Mouse (Mus musculus): ENCODE data around the gene Kif14.
A peak's percentile ranks its signal among the peaks of the same experiment; 100 is the strongest.

Gene Kif14

GRCm38 (mm10) chr1:136466143-136466811, at the start of gene Kif14:
TSS of gene Kif14 (plus strand) at chr1:136466343.
- DNase-seq = peak; percentile 96

- DNase-seq = no peak
These were observed 47.8 kb upstream of the Kif14 start for GRCm38 (mm10) chr1:136418393-136418792.

GRCm38 (mm10) chr1:136427166-136427969, 38.8 kb upstream of the Kif14 start:
- DNase-seq = no peak

- no peak for DNase-seq
These were observed 37.2 kb upstream of the Kif14 start for GRCm38 (mm10) chr1:136428981-136429380.

DNA sequence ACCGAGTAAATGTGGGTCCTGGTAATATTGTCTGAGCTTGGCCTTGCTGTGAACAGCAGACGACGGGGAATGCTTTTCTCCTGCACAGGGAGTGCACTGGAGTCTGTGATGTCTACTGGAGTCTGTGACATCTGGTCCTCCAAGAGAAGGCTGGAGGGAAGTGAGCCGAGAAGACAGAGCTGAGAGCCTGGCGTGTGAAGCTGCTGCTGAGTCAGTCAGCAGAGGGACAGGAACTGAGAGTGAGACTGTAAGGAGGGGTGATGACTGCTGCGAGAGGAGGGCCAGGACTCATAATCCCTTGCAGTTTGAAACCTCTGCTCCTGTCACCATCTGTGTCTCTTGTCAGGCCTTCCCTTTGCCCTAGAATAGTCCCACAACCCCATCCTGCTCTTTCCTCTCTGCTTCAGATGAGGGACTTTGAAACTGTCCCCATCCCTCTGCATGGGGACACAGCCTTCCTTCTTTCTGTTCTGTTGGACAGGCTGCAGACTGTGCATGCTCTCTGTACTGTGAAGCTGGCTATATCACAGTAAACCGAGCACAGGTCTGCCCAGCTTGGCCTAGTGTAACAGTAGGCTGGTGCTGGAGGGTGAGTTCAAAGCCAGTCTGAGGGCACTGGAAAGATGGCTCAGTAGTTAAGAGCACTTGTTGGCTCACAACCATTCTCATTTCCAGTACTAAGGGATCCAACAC, 35.9 kb upstream of the Kif14 start:
- DNase-seq = no peak

DNA sequence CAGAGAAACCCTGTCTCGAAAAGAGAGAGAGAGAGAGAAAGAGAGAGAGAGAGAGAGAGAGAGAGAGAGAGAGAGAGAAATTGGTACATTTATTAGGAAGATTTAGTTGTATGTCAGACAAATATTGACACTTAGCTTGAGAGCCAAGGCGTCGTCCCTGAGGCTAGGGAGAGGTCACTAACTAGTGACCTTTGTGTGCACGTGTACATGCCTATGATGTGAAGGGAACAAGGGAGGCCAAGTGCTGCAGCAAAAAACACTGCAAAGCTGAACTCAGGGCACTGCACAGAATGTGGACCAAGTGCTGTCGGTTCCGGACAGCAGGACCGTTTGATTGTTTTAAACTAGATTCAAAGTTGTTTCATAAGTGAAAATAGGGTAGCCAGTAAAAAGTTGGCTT, 25.4 kb upstream of the Kif14 start:
- no peak for DNase-seq

DNA sequence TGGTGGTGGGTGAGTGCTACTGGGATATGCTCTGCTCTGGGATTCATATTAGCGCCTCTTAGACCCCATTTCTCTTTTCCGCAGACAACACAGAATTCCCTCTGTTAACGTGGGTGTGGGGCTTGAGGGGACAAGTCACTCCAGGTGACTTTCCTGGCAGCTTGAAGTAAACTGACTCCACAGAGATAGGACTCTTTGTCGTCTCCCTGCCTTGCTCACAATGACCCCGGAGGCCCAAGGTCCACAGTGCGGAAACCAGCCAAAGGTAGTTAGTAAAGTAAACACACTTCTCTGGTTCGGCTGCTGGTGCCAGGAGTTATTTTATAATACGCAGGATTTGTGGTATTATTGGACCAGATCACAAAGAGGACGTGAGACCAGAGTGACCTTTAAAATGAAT, 23.3 kb upstream of the Kif14 start:
- no peak for DNase-seq

- no peak for DNase-seq
These were observed 21.4 kb upstream of the Kif14 start for GRCm38 (mm10) chr1:136444555-136445255.

GRCm38 (mm10) chr1:136446933-136447332, 19.2 kb upstream of the Kif14 start:
- DNase-seq = no peak

- peak; percentile 28 for DNase-seq
These were observed 18.8 kb upstream of the Kif14 start for GRCm38 (mm10) chr1:136447338-136447737.

DNA sequence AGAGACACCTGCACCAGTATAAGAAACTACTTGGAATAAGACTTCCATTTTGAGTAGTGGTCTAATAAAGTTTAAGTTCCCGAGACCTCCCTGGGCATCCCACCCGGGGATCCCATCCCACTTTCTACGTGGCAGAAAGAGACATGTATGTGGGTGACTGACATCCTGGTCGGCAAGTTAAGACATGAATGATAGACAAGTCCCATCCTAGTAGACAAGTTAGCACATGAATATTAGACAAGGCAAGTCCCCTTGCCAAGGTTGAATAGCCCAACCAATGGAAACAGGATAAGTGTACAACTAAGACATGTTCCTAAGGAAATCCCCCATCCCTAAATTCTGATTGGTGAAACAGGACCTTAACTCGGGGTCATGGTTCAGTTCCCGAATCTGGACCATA, 16.6 kb upstream of the Kif14 start:
- no peak for DNase-seq

DNA sequence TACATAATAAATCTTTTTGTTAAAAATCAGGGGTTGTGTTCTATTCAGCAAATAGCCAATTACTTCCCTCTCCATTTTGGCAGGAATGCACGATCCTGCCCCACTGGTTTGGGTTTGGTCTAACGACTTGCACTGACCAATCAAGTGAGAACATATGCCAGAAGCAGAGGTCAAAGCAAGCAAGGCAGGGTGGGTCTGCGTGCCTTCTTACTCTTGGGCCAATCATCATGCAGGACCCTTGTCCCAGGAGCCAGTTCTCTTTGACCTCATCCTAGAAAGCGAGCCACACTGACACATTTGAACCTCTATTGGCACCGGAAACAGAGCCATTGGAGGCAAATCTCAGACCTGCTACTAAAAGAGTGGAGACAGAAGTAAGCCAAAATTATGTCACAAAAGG, 15.9 kb upstream of the Kif14 start:
- DNase-seq = no peak

DNA sequence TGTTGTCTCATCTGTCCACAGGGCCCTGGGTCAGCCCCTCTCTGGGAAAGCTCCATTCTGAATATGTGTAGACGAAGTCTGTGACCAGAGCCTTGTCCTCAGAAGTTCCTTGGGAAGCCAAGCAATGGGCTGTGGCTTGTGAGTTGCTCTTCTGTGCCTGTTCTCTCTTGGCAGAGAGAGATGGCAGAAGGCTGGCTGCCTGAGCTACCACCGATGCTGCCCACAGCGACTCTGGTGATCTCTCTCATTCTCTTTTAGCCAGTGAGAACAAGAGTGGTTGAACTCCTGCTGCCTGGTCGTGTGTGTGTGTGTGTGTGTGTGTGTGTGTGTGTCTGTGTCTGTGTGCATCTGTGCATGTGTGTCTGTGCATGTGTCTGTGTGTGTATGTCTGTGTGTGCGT, 13.7 kb upstream of the Kif14 start:
- no peak for DNase-seq

DNA sequence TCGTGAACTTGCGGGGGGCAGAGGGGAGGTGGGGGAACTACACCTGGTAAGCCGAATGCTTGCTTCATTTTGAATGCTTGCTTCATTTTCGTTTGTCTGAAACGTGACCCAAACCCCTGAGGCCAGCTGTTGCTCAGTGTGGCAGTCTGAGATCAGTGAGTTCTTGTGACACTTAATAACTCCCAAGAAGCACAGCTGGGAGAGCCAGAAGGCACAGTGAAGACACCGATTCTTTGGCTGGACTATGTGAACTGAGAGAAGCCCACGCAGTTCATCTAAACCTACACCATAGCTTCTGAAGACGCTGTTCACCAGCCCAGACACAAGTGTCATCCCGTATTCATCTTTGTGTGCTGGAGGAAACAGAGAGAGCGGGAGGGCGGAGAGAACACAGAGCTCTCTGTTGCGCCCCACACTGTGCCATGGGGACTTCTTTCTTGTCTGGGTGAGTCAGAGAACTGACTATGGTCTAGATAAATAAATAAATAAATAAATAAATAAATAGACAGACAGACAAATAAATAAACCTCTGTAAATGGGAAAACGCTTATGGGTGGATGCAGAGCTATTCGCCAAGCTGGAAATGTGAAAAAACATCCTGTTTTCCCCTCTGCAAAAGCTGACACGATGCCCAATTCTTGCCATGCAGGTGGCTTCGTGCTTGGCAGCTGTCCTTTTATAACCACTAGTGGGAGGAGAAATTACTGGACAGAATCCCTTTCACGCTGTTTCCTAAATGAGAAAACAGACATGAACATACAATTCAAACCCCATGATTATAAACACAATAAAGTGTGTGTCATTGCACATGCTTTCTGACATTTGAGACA, 10.2 kb upstream of the Kif14 start:
- DNase-seq = no peak

- no peak for DNase-seq
These were observed 9.4 kb upstream of the Kif14 start for GRCm38 (mm10) chr1:136456741-136457140.

DNA sequence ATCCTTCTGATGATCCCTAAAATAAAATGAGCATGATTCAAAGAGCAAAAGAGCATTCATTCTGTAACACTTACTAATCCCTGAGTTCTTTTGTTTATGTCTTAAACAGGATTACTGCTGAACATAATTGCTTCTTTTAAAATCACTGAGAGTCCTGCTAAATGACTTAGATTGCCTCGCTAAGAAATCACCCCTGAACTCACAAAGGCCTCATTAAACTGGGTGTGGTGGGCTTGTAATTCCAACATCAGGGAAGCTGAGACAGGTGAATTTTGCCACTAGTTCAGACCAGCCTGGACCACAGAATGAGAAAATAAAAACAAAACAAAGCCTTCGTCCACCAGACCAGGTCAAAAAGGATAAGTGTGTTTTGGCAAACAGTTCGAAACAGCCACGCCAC, 8.7 kb upstream of the Kif14 start:
- DNase-seq = no peak

DNA sequence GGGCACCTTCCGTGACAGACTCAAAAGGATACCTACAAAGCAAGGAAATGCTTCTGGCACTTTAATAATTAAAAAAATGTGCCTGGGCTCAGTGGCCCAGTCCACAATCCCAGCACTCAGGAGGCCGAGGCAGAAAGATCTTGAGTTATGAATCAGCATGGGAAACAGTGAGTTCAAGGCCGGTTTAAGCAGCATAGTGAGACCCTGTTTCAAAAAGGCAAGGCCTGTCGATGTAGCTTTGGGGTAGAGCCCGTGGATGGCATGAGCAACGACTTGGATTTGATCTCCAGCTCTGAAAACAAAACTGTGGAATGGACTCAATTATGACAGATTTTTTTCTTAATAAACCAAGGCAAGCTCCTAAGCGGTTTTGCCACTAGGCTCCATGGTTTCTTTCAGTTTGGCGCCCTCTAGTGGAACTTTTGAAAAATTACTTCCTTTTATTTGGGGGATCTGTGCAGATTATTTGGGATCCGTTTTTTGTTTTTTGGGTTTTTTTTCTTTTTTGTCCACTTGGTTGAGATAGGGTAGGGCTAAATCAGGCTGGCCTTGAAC, 7.4 kb upstream of the Kif14 start:
- DNase-seq = peak; percentile 24

DNA sequence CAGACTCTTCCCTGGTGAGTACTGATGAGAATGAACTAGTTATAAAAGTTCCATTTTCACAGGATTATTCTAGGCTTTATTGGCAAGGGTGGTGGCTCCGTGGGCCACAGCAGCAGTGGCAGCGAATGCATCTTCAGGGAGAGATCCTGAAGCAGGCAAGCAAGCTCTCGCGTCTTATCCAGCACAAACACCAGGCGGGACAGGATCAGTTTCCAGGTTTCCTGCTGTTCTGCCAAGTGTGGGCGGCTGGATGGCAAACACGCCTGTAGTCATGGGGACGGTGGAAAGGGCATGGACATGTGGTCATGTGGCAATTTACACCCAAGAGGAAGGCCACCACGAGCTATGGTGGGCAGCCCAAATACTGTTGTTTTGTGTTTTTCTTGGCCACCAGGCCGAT, 3.7 kb upstream of the Kif14 start:
- no peak for DNase-seq

DNA sequence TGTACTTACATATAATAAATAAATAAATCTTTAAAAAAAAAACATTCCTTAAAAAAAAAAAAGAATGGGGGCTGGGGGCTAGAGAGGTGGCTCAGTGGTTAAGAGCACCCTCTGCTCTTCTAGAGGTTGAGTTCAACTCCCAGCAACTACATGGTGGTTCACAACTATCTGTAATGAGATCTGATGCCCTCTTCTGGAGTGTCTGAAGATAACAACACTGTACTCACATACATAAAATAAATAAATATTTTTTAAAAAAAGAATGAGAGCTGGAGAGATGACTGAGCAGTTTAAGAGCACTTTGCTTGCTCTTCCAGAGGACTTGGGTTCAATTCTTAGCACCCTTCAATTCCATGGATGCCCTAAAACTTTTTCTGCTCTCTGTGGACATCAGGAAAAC, 975 bp upstream of the Kif14 start:
- no peak for DNase-seq

DNA sequence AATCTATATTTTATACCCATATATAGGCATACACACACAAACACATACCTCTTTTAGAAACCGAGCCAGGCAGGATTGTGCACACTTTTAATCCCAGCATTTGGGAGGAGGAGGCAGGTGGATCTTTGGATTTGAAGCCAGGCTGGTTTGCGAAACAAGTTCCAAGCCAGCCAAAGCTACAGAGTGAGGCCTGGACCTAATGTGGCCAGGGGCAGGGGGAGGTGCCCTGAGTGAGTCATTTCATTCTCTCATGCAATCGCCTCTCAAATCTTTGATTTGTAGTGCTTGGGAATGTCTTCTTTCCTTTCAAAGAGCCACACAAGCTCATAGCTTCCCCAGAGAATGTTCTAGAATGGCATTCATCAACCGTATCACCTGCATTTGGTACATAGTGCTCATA, 3.3 kb downstream of the Kif14 start:
- DNase-seq = no peak

DNA sequence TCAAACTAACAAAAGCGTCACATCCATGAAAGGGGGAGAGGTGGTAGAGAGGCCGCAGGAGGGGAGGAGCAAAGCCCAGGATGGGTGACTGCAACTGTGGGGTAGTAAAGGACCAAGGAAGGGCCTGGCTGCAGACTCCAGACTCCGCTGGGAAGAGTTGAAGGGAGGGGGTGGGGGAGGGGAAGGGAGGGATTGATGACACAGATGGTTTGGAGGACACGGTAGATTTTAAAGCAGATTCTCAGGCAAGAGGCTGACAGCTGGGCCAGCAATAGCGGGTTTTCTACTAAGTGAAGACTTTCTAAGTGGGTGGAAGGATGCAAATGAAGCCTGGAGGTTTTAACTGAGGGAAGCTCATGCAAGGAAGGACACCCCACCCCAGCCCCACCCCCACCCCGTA, 4.3 kb downstream of the Kif14 start:
- DNase-seq = no peak

GRCm38 (mm10) chr1:136491681-136492080, 25.5 kb downstream of the Kif14 start:
- no peak for DNase-seq
